Mouse (Mus musculus) intestine, postnatal 0 days (tissue): ENCODE data around the gene Gng8. TPM values are rescaled to one million over a fixed set of nuclear protein-coding genes. Genes with fewer than 3 reads are reported as not detected.

ENCODE experiments used
- ATAC-seq: fragments of 200-750 bp; cut with Nextera tagmentation; 2 replicates; pipeline ENCODE4 v1.8.0; 2017; ENCODE audit warnings: mild to moderate bottlenecking, moderate TSS enrichment, moderate library complexity
- H3K27ac ChIP-seq: fragments of 300-500 bp; sonication (generic); 2 replicates; pipeline ENCODE4 v1.5.1; 2014; ENCODE audit warnings: mild to moderate bottlenecking, low read depth, low read length, moderate library complexity
- H3K27me3 ChIP-seq: fragments of 300-500 bp; sonication (generic); replicated peaks from 2 replicates; pipeline ENCODE4 v1.6.1; 2014; ENCODE audit warnings: low read length, mixed read lengths; ENCODE audit not compliant: control insufficient read depth, insufficient read depth
- H3K36me3 ChIP-seq: fragments of 300-500 bp; sonication (generic); 2 replicates; pipeline ENCODE4 v1.6.1; 2014; ENCODE audit warnings: mild to moderate bottlenecking, moderate library complexity; ENCODE audit not compliant: control insufficient read depth, insufficient read depth
- H3K4me1 ChIP-seq: fragments of 300-500 bp; sonication (generic); replicated peaks from 2 replicates; pipeline ENCODE4 v1.6.1; 2014; ENCODE audit warnings: antibody characterized with exemption, low read length, mixed read lengths; ENCODE audit not compliant: control insufficient read depth, insufficient read depth
- H3K4me2 ChIP-seq: fragments of 300-500 bp; sonication (generic); replicated peaks from 2 replicates; pipeline ENCODE4 v1.6.1; 2014; ENCODE audit warnings: low read depth, mild to moderate bottlenecking, moderate library complexity
- H3K4me3 ChIP-seq: fragments of 300-500 bp; sonication (generic); 2 replicates; pipeline ENCODE4 v1.5.1; 2014; ENCODE audit warnings: low read depth, low read length
- H3K9ac ChIP-seq: fragments of 300-500 bp; sonication (generic); 2 replicates; pipeline ENCODE4 v1.6.1; 2014; ENCODE audit warnings: mild to moderate bottlenecking, low read depth, low read length
- H3K9me3 ChIP-seq: fragments of 300-500 bp; sonication (generic); 2 replicates; pipeline ENCODE4 v1.6.1; 2016; ENCODE audit warnings: mixed run types; ENCODE audit not compliant: control insufficient read depth
- CTCF ChIP-seq: sonication (generic); IDR thresholded peaks from 2 replicates; pipeline ENCODE4 v1.5.1; 2016; ENCODE audit warnings: low read depth, mild to moderate bottlenecking, control low read depth, antibody characterized with exemption, moderate library complexity
- WGBS: fragments of 180-500 bp; shearing (Covaris S2); extraction: QIAGEN DNeasy Blood & Tissue Kit; methylation state at CpG from one replicate; pipeline ENCODE4 v1.1.7; 2014; 5-methylcytosine and 5-hydroxymethylcytosine counted together
- polyA plus RNA-seq: library from polyadenylated mRNA; unstranded; fragments of >200 nt; fragmentation: Nextera tagmentation; extraction: Ambion mirVana; gene quantifications from 2 replicates; pipeline ENCODE4 v1.2.1, GENCODE M21; 2015

Gene Gng8
- polyA plus RNA-seq, 1 experiment from 2014 or later, result 4.7 TPM

DNA sequence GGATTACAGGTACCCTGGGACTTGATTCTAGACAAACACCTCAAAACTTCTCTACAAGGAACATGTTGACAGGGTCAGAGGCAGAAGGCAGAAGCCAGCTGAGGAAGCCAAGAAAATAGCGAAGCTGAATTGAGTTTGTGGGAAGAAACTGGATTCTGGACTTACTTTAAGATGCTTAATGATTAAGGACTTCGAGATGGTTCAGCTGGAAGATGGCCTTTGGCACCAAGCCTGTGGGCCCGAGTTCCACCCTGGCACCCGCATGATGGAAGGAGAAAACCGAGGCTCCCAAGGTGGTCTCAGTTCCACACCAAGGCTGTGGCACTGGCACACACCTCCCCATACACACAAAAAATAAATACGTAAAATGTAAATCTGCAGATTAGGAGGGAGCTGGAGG is 1.1 kb upstream of the Gng8 start:
- H3K4me1 ChIP-seq, result 0 out of 2 replicates have a peak, but pooled peaks cover 4% of the 10 kb centered on the region
- 41% methylated on average over 6 of the region's 6 CpGs for WGBS
- H3K9ac ChIP-seq, result no peak overlapping the region
- peaks cover 55% of the 10 kb centered on the region for H3K27me3 ChIP-seq
- H3K9me3 ChIP-seq, result 0 out of 2 replicates have a peak, but pooled peaks cover 2% of the 10 kb centered on the region
- no peak for TF ChIP-seq CTCF
- ATAC-seq, result no peak
- peak overlapping the region; percentile 58; the same call in 1 of the 2 replicates for H3K27ac ChIP-seq
- peak overlapping the region; percentile 63; the same call in 1 of the 2 replicates for H3K4me2 ChIP-seq
- no peak overlapping the region for H3K4me3 ChIP-seq
- H3K36me3 ChIP-seq, result peaks cover 9% of the 10 kb centered on the region; the same call in 1 of the 2 replicates

DNA sequence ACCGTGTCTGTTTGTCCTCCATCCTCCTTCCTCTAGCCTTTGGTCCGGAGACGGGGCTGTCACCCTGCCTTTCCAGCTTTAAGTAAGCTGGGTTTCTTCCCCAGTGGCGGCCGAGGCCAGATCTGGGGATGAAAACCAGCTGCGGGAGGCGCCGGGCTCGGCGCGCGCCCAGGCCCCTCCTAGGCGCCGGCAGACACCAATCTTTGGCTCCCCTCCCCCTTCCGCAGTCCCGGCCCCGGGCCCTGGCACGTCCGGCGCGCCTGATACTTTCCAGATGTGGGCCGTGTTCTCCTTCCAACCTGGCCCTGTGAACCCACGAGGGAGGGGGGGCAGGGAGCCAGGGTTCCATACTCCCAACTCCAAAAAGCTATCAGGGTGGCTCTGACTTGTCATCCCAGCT is 642 bp upstream of the Gng8 start:
- Histone ChIP-seq H3K4me2 (peak overlapping the region; percentile 63), H3K9me3 (0 out of 2 replicates have a peak, but pooled peaks cover under 1% of the 10 kb centered on the region), H3K36me3 (peaks cover 5% of the 10 kb centered on the region; the same call in 1 of the 2 replicates), H3K27ac (peak overlapping the region; percentile 58; the same call in 1 of the 2 replicates), H3K4me3 (no peak overlapping the region; the same call in 1 of the 2 replicates), H3K4me1 (0 out of 2 replicates have a peak, but pooled peaks cover 5% of the 10 kb centered on the region), H3K27me3 (peaks cover 51% of the 10 kb centered on the region), H3K9ac (no peak overlapping the region)
- no peak for TF ChIP-seq CTCF
- WGBS, result 4% methylated on average over 23 of the region's 23 CpGs
- ATAC-seq, result 0 out of 2 replicates have a peak, but pooled peaks have one; percentile 23

- Histone ChIP-seq H3K4me3 (no peak overlapping the region), H3K36me3 (no peaks in the 10 kb centered on the region; the same call in 1 of the 2 replicates), H3K9me3 (no peaks in the 10 kb centered on the region), H3K27me3 (peaks cover 41% of the 10 kb centered on the region), H3K4me2 (peak overlapping the region; percentile 63), H3K9ac (no peak overlapping the region), H3K27ac (no peak overlapping the region), H3K4me1 (0 out of 2 replicates have a peak, but pooled peaks cover 5% of the 10 kb centered on the region)
- ATAC-seq, result no peak
- 41% methylated on average over 9 of the region's 9 CpGs for WGBS
- no peak for TF ChIP-seq CTCF
These were observed 755 bp downstream of the Gng8 start for GRCm38 (mm10) chr7:16892352-16892730.

GRCm38 (mm10) chr7:16893612-16894011 is 2.0 kb downstream of the Gng8 start:
- Histone ChIP-seq H3K27me3 (peaks cover 41% of the 10 kb centered on the region), H3K4me3 (no peak overlapping the region), H3K9me3 (no peaks in the 10 kb centered on the region), H3K27ac (no peak overlapping the region), H3K9ac (no peak overlapping the region), H3K4me2 (no peak overlapping the region), H3K4me1 (0 out of 2 replicates have a peak, but pooled peaks cover 5% of the 10 kb centered on the region), H3K36me3 (no peaks in the 10 kb centered on the region)
- no peak for ATAC-seq
- 21% methylated on average over 6 of the region's 6 CpGs for WGBS
- no peak for TF ChIP-seq CTCF

DNA sequence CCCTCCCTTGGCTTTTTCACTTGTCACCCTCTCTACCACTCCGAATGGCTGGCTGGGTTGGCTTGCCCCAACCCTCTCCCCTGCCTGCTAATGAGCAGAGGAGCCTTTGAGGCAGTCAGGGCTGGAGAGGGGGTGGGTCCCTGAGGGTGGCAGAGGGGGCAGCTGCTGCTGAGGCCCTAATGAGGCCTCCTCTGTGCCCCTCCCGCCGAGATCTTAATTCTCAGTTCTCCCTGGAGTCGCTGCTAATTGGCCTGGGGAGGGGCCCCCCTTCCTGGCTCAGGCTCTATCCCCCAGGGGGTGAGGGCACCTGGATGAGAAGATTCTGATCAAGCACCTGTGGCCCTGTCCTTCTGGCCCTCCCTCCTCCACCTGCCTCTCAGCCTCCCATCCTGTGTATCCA is 2.7 kb downstream of the Gng8 start:
- no peak overlapping the region for H3K4me2 ChIP-seq
- H3K9me3 ChIP-seq, result no peaks in the 10 kb centered on the region
- WGBS, result 12% methylated on average over 4 of the region's 4 CpGs
- no peak for ATAC-seq
- H3K9ac ChIP-seq, result no peak overlapping the region
- TF ChIP-seq CTCF, result no peak
- H3K27me3 ChIP-seq, result peaks cover 41% of the 10 kb centered on the region
- H3K36me3 ChIP-seq, result no peaks in the 10 kb centered on the region
- H3K4me3 ChIP-seq, result no peak overlapping the region
- H3K4me1 ChIP-seq, result 0 out of 2 replicates have a peak, but pooled peaks cover 5% of the 10 kb centered on the region
- no peak overlapping the region for H3K27ac ChIP-seq

DNA sequence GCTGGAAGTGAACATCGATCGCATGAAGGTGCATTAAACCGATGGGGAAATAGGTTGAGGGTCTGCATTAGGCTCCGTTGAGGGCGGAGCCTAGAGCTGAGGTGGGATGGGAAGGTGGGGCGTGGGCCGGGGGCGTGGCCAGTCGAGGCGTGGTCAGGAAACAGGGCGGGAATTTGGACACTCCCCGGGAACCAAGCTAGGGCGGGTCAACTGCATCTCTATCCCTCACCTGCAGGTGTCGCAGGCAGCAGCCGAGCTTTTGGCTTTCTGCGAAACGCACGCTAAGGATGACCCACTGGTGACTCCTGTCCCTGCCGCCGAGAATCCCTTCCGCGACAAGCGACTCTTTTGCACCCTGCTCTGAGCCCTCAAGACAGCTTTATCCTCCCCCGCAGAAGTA is 3.4 kb downstream of the Gng8 start:
- TF ChIP-seq CTCF, result peak; percentile 92
- Histone ChIP-seq H3K4me3 (no peak overlapping the region), H3K4me2 (peak overlapping the region; percentile 49), H3K9ac (no peak overlapping the region), H3K9me3 (no peaks in the 10 kb centered on the region), H3K36me3 (no peaks in the 10 kb centered on the region), H3K4me1 (0 out of 2 replicates have a peak, but pooled peaks cover 5% of the 10 kb centered on the region), H3K27me3 (peaks cover 37% of the 10 kb centered on the region), H3K27ac (no peak overlapping the region)
- no peak for ATAC-seq
- under 1% methylated on average over 24 of the region's 24 CpGs for WGBS
